In the genomic region with DNA sequence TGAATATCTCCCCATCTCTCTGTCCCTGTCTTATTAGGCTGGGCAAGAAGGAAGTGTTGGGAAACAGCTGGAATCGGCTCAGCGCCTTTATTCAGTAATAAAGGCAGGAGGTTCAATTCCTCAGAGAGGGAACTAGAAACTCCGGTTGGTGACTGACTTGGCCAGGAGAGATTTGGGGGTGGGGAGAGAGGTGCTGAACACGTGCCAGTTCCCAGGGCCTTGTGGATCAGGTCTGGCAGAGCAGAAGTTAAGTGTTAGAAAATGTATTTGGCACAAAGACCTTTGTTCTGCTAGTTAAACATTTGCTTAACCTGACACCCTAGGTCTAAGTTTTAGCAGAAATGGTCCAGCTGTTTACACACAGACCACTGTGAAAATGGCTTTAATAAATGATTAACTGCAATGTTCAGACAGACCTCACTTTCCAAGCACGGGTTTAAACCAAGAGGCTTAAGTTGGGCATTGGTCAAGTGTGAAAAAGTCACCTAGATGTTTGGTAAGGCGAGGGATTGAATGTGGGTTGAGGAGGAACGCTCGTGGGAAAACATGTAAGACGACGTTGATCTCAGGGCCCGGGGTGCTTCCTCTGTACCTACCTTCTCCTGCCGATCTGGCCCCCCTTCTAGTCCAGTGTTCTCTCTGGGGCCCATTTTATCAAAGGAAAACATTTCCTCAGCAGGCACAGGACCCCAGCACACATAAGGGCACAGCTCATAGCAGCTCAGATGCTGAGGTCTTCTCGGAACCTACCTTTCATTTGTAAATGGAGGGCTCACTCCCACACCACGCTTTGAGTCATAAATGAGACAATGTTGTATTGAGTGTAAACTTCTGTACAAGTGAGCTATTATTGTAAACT, we compare ENCODE assay signal across 10 mouse cellular contexts. TPM values are rescaled to one million over a fixed set of nuclear protein-coding genes. Genes with fewer than 3 reads are reported as not detected.
DNase-seq lines count a peak whose midpoint lies in the region; ATAC-seq and TF ChIP-seq lines count a peak whose summit lies in the region.
"Had no signal": no experiment of that assay in that cellular context is flagged by ENCODE, and none has a peak within 500 bp of the region (broad histone marks: within the 10 kb centered on the region; RNA-seq: fewer than 3 reads in every experiment).

No protein-coding gene starts in this region.

- no peak for TF ChIP-seq CTCF in liver, postnatal 0 days (IDR thresholded peaks at IDR 0.05; ENCODE audit: low read depth)

- H3K4me3 ChIP-seq in liver, embryonic 16.5 days (ENCODE audit: low read depth, low read length), result no peak overlapping the region
- H3K4me3 ChIP-seq in liver, embryonic 11.5 days (ENCODE audit: low read depth, low read length), result no peak overlapping the region
- no peak overlapping the region for H3K4me3 ChIP-seq in intestine, embryonic 16.5 days (ENCODE audit: low read length)
- H3K4me3 ChIP-seq in liver, postnatal 0 days (ENCODE audit: low read depth, low read length), result no peak overlapping the region
- H3K4me3 ChIP-seq in hindbrain, embryonic 12.5 days, result no peak overlapping the region
- H3K4me3 ChIP-seq: forebrain, embryonic 15.5 days; layer of hippocampus, adult 2 months had no signal

- peak; percentile 85 for ATAC-seq in liver, embryonic 16.5 days (ENCODE audit: low read depth)
- ATAC-seq in liver, embryonic 11.5 days (replicated peaks; ENCODE audit: low FRiP score), result no peak
- peak; percentile 91 for ATAC-seq in intestine, embryonic 16.5 days
- peak; percentile 82 for ATAC-seq in liver, postnatal 0 days
- ATAC-seq in hindbrain, embryonic 12.5 days (ENCODE audit: low FRiP score), result no peak
- ATAC-seq: forebrain, embryonic 15.5 days had no signal

- no peaks in the 10 kb centered on the region for H3K27me3 ChIP-seq in liver, embryonic 16.5 days (ENCODE audit: control insufficient read depth, insufficient read depth, low read depth, low read length)
- no peaks in the 10 kb centered on the region for H3K27me3 ChIP-seq in liver, embryonic 11.5 days (replicated peaks; ENCODE audit: control insufficient read depth, insufficient read depth, low read length)
- no peaks in the 10 kb centered on the region for H3K27me3 ChIP-seq in intestine, embryonic 16.5 days (replicated peaks; ENCODE audit: control insufficient read depth, insufficient read depth, low read length)
- H3K27me3 ChIP-seq in liver, postnatal 0 days (ENCODE audit: insufficient read depth, low read length), result no peaks in the 10 kb centered on the region
- H3K27me3 ChIP-seq in hindbrain, embryonic 12.5 days, result no peaks in the 10 kb centered on the region
- H3K27me3 ChIP-seq: forebrain, embryonic 15.5 days had no signal

- TF ChIP-seq EP300 in liver, postnatal 0 days (IDR thresholded peaks at IDR 0.05; ENCODE audit: low read depth), result no peak

- H3K9ac ChIP-seq in liver, embryonic 16.5 days (ENCODE audit: low read depth, low read length), result no peak overlapping the region
- H3K9ac ChIP-seq in liver, embryonic 11.5 days (ENCODE audit: low read depth, low read length), result no peak overlapping the region
- peak overlapping the region; percentile 34; the same call in 1 of the 2 replicates for H3K9ac ChIP-seq in intestine, embryonic 16.5 days (ENCODE audit: low read depth, low read length)
- H3K9ac ChIP-seq in liver, postnatal 0 days (replicated peaks), result no peak overlapping the region
- no peak overlapping the region for H3K9ac ChIP-seq in hindbrain, embryonic 12.5 days
- H3K9ac ChIP-seq: forebrain, embryonic 15.5 days had no signal

- 53% methylated on average over 14 of the region's 14 CpGs for WGBS in liver, embryonic 16.5 days (ENCODE audit: insufficient replicate concordance)
- WGBS in liver, embryonic 11.5 days, result 62% methylated on average over 14 of the region's 14 CpGs
- 38% methylated on average over 14 of the region's 14 CpGs for WGBS in intestine, embryonic 16.5 days
- WGBS in liver, postnatal 0 days (ENCODE audit: insufficient replicate concordance), result 56% methylated on average over 14 of the region's 14 CpGs
- 53% methylated on average over 14 of the region's 14 CpGs for WGBS in hindbrain, embryonic 12.5 days

- no peaks in the 10 kb centered on the region for H3K9me3 ChIP-seq in liver, embryonic 16.5 days (replicated peaks; ENCODE audit: control insufficient read depth, low read length)
- H3K9me3 ChIP-seq in liver, embryonic 11.5 days (ENCODE audit: control insufficient read depth, low read length), result no peaks in the 10 kb centered on the region
- no peaks in the 10 kb centered on the region for H3K9me3 ChIP-seq in intestine, embryonic 16.5 days (ENCODE audit: control insufficient read depth, low read length)
- H3K9me3 ChIP-seq in liver, postnatal 0 days (ENCODE audit: low read length), result no peaks in the 10 kb centered on the region
- no peaks in the 10 kb centered on the region for H3K9me3 ChIP-seq in hindbrain, embryonic 12.5 days (replicated peaks)
- H3K9me3 ChIP-seq: forebrain, embryonic 15.5 days had no signal

- H3K27ac ChIP-seq in liver, embryonic 16.5 days (ENCODE audit: low read length), result peak overlapping the region; percentile 74
- H3K27ac ChIP-seq in liver, embryonic 11.5 days (ENCODE audit: low read depth, low read length), result no peak overlapping the region
- H3K27ac ChIP-seq in intestine, embryonic 16.5 days (ENCODE audit: low read length), result peak overlapping the region; percentile 79
- peak overlapping the region; percentile 41; the same call in 1 of the 2 replicates for H3K27ac ChIP-seq in liver, postnatal 0 days (ENCODE audit: low read depth)
- H3K27ac ChIP-seq in hindbrain, embryonic 12.5 days, result no peak overlapping the region
- H3K27ac ChIP-seq: forebrain, embryonic 15.5 days; layer of hippocampus, adult 2 months had no signal

- H3K36me3 ChIP-seq in liver, embryonic 16.5 days (ENCODE audit: control insufficient read depth, insufficient read depth), result no peaks in the 10 kb centered on the region
- no peaks in the 10 kb centered on the region for H3K36me3 ChIP-seq in liver, embryonic 11.5 days (ENCODE audit: control insufficient read depth, insufficient read depth, low read length)
- no peaks in the 10 kb centered on the region for H3K36me3 ChIP-seq in intestine, embryonic 16.5 days (ENCODE audit: control insufficient read depth, insufficient read depth, low read length)
- no peaks in the 10 kb centered on the region for H3K36me3 ChIP-seq in liver, postnatal 0 days (replicated peaks; ENCODE audit: insufficient read depth, low read length)
- H3K36me3 ChIP-seq in hindbrain, embryonic 12.5 days, result no peaks in the 10 kb centered on the region
- H3K36me3 ChIP-seq: forebrain, embryonic 15.5 days had no signal

- H3K4me2 ChIP-seq in liver, embryonic 16.5 days (ENCODE audit: low read depth, low read length), result no peak overlapping the region
- no peak overlapping the region for H3K4me2 ChIP-seq in liver, embryonic 11.5 days
- peak overlapping the region; percentile 21; the same call in 1 of the 2 replicates for H3K4me2 ChIP-seq in intestine, embryonic 16.5 days (ENCODE audit: low read depth, low read length)
- no peak overlapping the region for H3K4me2 ChIP-seq in liver, postnatal 0 days (ENCODE audit: low read depth, low read length)
- H3K4me2 ChIP-seq in hindbrain, embryonic 12.5 days (replicated peaks), result no peak overlapping the region
- H3K4me2 ChIP-seq: forebrain, embryonic 15.5 days had no signal

- DNase-seq in liver, embryonic 11.5 days (ENCODE audit: low spot score), result no peak
- DNase-seq in liver, postnatal 0 days, result peak; percentile 46
- DNase-seq in yolk sac, embryonic 10.5 days (ENCODE audit: low spot score), result peak; percentile 78
- no peak for DNase-seq in right cerebral cortex, postnatal 4 days
- no peak for DNase-seq in cerebellum, postnatal 36 days

- no peaks in the 10 kb centered on the region for H3K4me1 ChIP-seq in liver, embryonic 16.5 days (ENCODE audit: control insufficient read depth, low read depth, low read length)
- H3K4me1 ChIP-seq in liver, embryonic 11.5 days (replicated peaks; ENCODE audit: control insufficient read depth, insufficient read depth, low read length), result no peaks in the 10 kb centered on the region
- peaks cover 12% of the 10 kb centered on the region for H3K4me1 ChIP-seq in intestine, embryonic 16.5 days (ENCODE audit: control insufficient read depth, insufficient read depth, low read length)
- no peaks in the 10 kb centered on the region for H3K4me1 ChIP-seq in liver, postnatal 0 days (ENCODE audit: insufficient read depth)
- no peaks in the 10 kb centered on the region for H3K4me1 ChIP-seq in hindbrain, embryonic 12.5 days
- H3K4me1 ChIP-seq: forebrain, embryonic 15.5 days had no signal

RNA-seq across cellular contexts. Expression of a gene that starts 32.0 kb away (rescaled TPM):
- polyA plus RNA-seq in liver, embryonic 16.5 days (2015; fragmentation: Nextera tagmentation; extraction: Ambion mirVana), result 72.6 and 76.8 TPM in 2 replicates
- polyA plus RNA-seq in liver, embryonic 11.5 days (2014; fragmentation: Nextera tagmentation; extraction: Ambion mirVana), result 194 and 199 TPM in 2 replicates
- polyA plus RNA-seq in intestine, embryonic 16.5 days (2015; fragmentation: Nextera tagmentation; extraction: Ambion mirVana), result 166 and 168 TPM in 2 replicates
- polyA plus RNA-seq in liver, postnatal 0 days (2015; fragmentation: Nextera tagmentation; extraction: Ambion mirVana), result 39.0 and 41.7 TPM in 2 replicates
- 186 and 188 TPM in 2 replicates for polyA plus RNA-seq in hindbrain, embryonic 12.5 days (2016; fragmentation: Nextera tagmentation; extraction: Ambion mirVana)

RNA-seq across cellular contexts. Expression of a gene that starts 57.0 kb away (rescaled TPM):
- not detected in 2 replicates for polyA plus RNA-seq in liver, embryonic 16.5 days (2015; fragmentation: Nextera tagmentation; extraction: Ambion mirVana)
- not detected in 2 replicates for polyA plus RNA-seq in liver, embryonic 11.5 days (2014; fragmentation: Nextera tagmentation; extraction: Ambion mirVana)
- polyA plus RNA-seq in intestine, embryonic 16.5 days (2015; fragmentation: Nextera tagmentation; extraction: Ambion mirVana), result not detected in 2 replicates
- polyA plus RNA-seq in liver, postnatal 0 days (2015; fragmentation: Nextera tagmentation; extraction: Ambion mirVana), result not detected in 2 replicates
- polyA plus RNA-seq in hindbrain, embryonic 12.5 days (2016; fragmentation: Nextera tagmentation; extraction: Ambion mirVana), result 1.2 and 2.2 TPM in 2 replicates

RNA-seq across cellular contexts. Expression of a gene that starts 59.3 kb away (rescaled TPM):
- polyA plus RNA-seq in liver, embryonic 16.5 days (2015; fragmentation: Nextera tagmentation; extraction: Ambion mirVana), result 0.21 and 0.63 TPM in 2 replicates
- polyA plus RNA-seq in liver, embryonic 11.5 days (2014; fragmentation: Nextera tagmentation; extraction: Ambion mirVana), result 0.10 and 0.23 TPM in 2 replicates
- polyA plus RNA-seq in intestine, embryonic 16.5 days (2015; fragmentation: Nextera tagmentation; extraction: Ambion mirVana), result 15.5 and 18.0 TPM in 2 replicates
- polyA plus RNA-seq in liver, postnatal 0 days (2015; fragmentation: Nextera tagmentation; extraction: Ambion mirVana), result 0.59 and 0.72 TPM in 2 replicates
- polyA plus RNA-seq in hindbrain, embryonic 12.5 days (2016; fragmentation: Nextera tagmentation; extraction: Ambion mirVana), result 3.1 and 5.9 TPM in 2 replicates

Comparison
In these comparisons a context has a peak if more than half of its experiments do, and no peak if none do; other contexts are left out.
1. ATAC-seq: peak in liver, embryonic 16.5 days (single experiment), intestine, embryonic 16.5 days (single experiment) and liver, postnatal 0 days (single experiment); none in liver, embryonic 11.5 days (single experiment) and hindbrain, embryonic 12.5 days (single experiment).
2. H3K27ac ChIP-seq: peak in liver, embryonic 16.5 days (single experiment), intestine, embryonic 16.5 days (single experiment) and liver, postnatal 0 days (single experiment); none in liver, embryonic 11.5 days (single experiment) and hindbrain, embryonic 12.5 days (single experiment).
3. DNase-seq: peak in liver, postnatal 0 days (single experiment) and yolk sac, embryonic 10.5 days (single experiment); none in liver, embryonic 11.5 days (single experiment), right cerebral cortex, postnatal 4 days (single experiment) and cerebellum, postnatal 36 days (0 of 2).